Mouse (Mus musculus) ES-Bruce4 (cell line): ENCODE measurements at regions not wholly inside any gene's neighbourhood (a gene's known extent, or its start where the extent isn't known, plus 50 kb on each side); places are given as distances from the start of the nearest gene placed in this dataset.

Experiments used
- H3K27ac ChIP-seq: 2 replicates; pipeline ENCODE4 v1.5.1; 2012; ENCODE audit warnings: low read length, inconsistent platforms; ENCODE audit not compliant: insufficient read depth
- H3K27me3 ChIP-seq: 2 replicates; pipeline ENCODE4 v1.6.1; 2012; ENCODE audit warnings: mild to moderate bottlenecking, low read length, inconsistent platforms; ENCODE audit not compliant: control insufficient read depth, poor library complexity, insufficient read depth, severe bottlenecking
- H3K36me3 ChIP-seq: 2 replicates; pipeline ENCODE4 v1.6.1; 2012; ENCODE audit warnings: inconsistent platforms, mild to moderate bottlenecking, low read length, moderate library complexity; ENCODE audit not compliant: control insufficient read depth, poor library complexity, insufficient read depth, severe bottlenecking
- H3K4me1 ChIP-seq: one replicate; pipeline ENCODE4 v1.8.1; 2011; ENCODE audit warnings: low read length; ENCODE audit not compliant: control insufficient read depth, insufficient read depth
- H3K4me3 ChIP-seq: 2 replicates; pipeline ENCODE4 v1.5.1; 2011; ENCODE audit warnings: low read depth, mild to moderate bottlenecking, low read length
- H3K9ac ChIP-seq: 2 replicates; pipeline ENCODE4 v1.6.1; 2012; ENCODE audit warnings: low read depth, mild to moderate bottlenecking, inconsistent platforms; ENCODE audit not compliant: poor library complexity, severe bottlenecking
- H3K9me3 ChIP-seq: replicated peaks from 2 replicates; pipeline ENCODE4 v1.6.1; 2012; ENCODE audit warnings: mild to moderate bottlenecking, low read length, inconsistent platforms; ENCODE audit not compliant: control insufficient read depth, poor library complexity, insufficient read depth, severe bottlenecking
- CTCF ChIP-seq: IDR thresholded peaks from one replicate; pipeline ENCODE4 v1.8.1; 2011; ENCODE audit warnings: low read depth, low read length
- EP300 ChIP-seq: IDR thresholded peaks from 2 replicates; pipeline ENCODE4 v1.6.1; 2011; ENCODE audit warnings: low read depth, low read length; ENCODE audit not compliant: insufficient read depth
- POLR2A ChIP-seq: IDR thresholded peaks from one replicate; pipeline ENCODE4 v1.8.1; 2011; ENCODE audit warnings: low read length; ENCODE audit not compliant: insufficient read depth

DNA sequence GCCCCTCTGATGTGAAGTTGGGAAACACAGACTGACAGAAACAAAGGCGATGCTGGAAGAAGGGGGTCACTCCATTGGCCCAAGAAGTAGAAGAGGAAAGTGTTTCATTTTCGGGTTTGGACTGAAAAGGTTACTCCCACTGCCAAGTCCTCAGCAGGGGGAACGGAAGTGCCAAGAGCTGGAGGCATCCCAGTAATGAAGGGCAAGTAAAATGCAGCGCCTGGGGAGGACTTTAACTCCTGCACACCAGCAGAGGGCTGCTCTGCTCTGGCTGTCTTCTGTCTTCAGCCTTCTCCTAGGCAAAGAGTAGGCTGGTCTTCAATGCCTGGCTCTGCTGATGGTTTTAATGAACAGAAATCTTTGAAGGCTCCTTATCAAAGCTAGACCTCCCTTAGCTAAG lies 68.3 kb upstream of the Thumpd2 start:
- Histone ChIP-seq H3K36me3 (no peaks in the 10 kb centered on the region), H3K9me3 (peaks cover 4% of the 10 kb centered on the region; the same call in 1 of the 2 replicates), H3K9ac (no peak overlapping the region), H3K27me3 (no peaks in the 10 kb centered on the region), H3K4me3 (no peak overlapping the region), H3K4me1 (no peaks in the 10 kb centered on the region), H3K27ac (no peak overlapping the region)
- TF ChIP-seq CTCF (no peak), POLR2A (no peak), EP300 (no peak)
